Mouse (Mus musculus) layer of hippocampus, postnatal 14 days (tissue): Measurements from ENCODE around the gene 4921524J17Rik. TPM values are rescaled to one million over a fixed set of nuclear protein-coding genes. Genes with fewer than 3 reads are reported as not detected.

Experiments
- DNase-seq, 2 experiments: peaks; one replicate each; pipeline ENCODE4 v3.0.0; 2021 to 2022; ENCODE audit warnings: low spot score in 2 of 2, mixed read lengths in 1 of 2
- total RNA-seq, 2 experiments: library from RNA; stranded (reverse); gene quantifications; 2 replicates each; pipeline ENCODE4 v1.2.3; 2021

The 4921524J17Rik gene
- total RNA-seq, 2 experiments from 2014 or later = 17.9 to 25.8 TPM

DNA sequence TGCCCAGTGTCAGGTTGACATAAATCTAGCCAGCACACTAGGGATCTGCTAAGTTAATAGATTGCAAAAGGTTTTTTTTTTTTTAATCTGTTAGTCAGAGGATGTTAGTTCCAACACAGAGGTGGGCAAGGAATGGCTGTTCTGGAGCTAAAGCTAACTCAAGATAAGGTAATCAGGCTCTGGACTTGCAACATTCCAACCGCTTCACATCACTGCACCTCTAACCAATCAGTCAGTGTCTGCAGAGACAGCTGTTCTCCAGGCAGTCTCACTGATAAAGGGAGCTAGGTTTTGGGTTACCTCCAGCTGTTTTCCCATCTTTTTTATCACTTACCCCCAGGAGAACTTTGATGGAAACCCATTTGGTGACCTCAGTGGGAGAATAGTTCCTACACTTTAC lies 41.2 kb downstream of the 4921524J17Rik start:
- DNase-seq = no peak

DNA sequence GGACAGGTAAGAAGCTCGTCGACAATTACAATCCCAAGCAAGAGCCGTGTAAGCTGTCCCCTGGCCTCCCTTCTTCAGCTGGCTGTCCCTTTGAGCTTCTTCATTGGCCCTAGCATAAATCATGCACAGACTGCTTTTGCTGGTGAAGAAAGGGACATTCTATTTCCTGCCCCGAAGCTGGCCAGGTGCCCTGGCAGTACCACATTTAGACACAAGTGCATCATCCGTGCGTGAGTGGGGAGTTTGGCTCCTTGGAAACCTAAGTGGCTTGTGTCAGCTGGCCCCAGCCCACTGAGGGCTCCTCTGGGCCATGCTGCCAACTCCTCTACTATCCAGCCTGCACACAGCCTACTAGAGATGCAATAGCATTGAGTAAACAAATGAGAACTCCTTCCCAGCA lies 46.4 kb downstream of the 4921524J17Rik start, which contains the start of gene Mylk3:
Gene Mylk3, minus strand, starts transcription at position 141 of the 400 bp plus-strand sequence.
- DNase-seq = peak in 1 of 2 experiments; percentile 35

GRCm38 (mm10) chr8:85381926-85382325 lies 50.7 kb downstream of the 4921524J17Rik start:
- peak in 1 of 2 experiments; percentile 49 for DNase-seq

GRCm38 (mm10) chr8:85380824-85381209 lies 51.8 kb downstream of the 4921524J17Rik start:
- no peak for DNase-seq

GRCm38 (mm10) chr8:85380123-85380823 lies 52.4 kb downstream of the 4921524J17Rik start:
- DNase-seq = no peak

DNA sequence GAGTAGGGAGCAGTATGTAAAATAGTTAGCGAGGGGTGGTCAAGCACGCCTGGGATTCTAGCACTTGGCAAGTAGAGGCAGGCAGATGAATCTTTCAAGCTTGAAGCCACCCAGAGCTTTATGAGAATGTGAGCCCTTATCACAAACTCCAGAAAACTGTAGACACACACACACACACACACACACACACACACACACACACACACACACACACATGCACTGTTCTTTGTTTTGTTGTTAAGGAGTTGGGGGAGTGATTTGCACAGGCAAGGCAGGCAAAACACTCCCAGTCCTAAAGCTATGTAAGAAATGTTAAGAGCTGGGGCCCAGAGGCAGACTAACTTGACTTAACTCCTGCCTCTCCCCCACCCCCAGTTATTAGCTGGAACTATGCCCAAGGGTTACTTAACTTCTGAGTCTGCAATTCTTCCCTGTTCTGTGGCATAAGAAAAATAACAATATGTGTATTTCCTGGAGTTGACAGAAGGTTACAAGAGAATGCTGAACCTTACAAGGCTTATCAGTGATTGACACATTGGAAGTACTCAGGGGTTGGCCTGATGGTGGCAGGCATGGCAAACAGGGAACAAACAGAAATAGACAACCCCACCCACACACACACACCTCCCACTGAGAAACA lies 53.4 kb downstream of the 4921524J17Rik start:
- peak in 1 of 2 experiments; percentile 39 for DNase-seq

- no peak for DNase-seq
These were observed 56.1 kb downstream of the 4921524J17Rik start for GRCm38 (mm10) chr8:85376516-85376915.

DNA sequence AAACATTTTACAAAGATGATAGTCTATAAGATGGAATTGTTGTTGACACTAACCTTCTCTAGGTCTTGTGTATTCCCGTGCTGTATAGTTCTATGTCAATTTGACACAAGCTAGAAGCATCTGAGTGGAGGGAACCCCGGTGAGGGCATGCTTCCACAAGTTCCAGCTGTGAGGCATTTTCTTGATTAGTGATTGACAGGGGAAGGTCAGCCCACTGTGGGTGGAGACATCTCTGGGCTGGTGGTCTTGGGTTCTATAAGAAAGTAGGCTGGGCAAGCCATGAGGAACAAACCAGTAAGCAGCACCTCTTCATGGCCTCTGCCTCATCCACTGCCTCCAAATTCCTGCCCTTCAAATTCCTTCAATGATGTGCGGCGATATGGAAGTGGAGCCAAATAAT lies 58.3 kb downstream of the 4921524J17Rik start:
- no peak for DNase-seq

GRCm38 (mm10) chr8:85373435-85374039 lies 59.1 kb downstream of the 4921524J17Rik start:
- DNase-seq = no peak

DNA sequence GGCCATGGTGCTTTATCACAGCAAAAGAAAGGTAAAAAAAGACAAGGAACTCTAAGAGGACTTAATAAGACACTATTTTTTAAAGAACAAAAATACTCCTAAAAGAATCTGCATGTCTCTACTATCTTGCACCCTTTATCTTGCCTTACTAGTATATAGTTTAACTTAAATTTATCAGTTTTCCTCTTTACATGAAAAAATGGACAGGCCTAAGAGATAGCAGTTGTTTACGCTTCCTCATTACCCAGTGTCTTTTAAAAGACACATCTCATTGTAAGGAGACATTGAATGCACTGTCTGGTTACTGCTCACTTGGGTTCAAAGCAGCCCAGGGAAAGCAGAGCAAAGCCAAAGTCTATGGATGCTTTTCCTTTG lies 60.2 kb downstream of the 4921524J17Rik start:
- DNase-seq = no peak

GRCm38 (mm10) chr8:85371736-85372464 lies 60.7 kb downstream of the 4921524J17Rik start:
- DNase-seq = peak in 1 of 2 experiments; percentile 26

GRCm38 (mm10) chr8:85365176-85365575 lies 67.5 kb downstream of the 4921524J17Rik start:
- DNase-seq = no peak

GRCm38 (mm10) chr8:85364628-85365027 lies 68.0 kb downstream of the 4921524J17Rik start:
- no peak for DNase-seq

DNA sequence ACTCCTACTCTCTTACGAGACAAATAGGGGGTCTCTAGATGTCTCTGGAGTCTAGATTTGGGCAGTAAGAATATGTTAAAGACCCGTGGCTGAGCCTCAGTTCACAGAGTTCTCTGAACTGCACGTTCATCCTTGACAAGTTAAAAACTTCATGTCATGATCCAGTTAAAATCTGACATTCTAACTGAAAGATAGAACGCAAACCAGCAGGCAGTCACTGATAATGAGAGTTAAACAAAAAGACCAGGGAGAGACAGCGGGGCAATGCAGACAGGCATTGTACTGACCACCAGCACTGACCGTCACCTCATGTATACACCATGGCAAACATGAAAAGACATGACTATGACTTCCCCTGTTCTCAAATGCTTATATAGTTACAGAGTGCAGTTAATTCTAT lies 69.2 kb downstream of the 4921524J17Rik start:
- DNase-seq = no peak

- DNase-seq = no peak
These were observed 70.4 kb downstream of the 4921524J17Rik start for GRCm38 (mm10) chr8:85362211-85362610.

Other genes with a start within 250 kb of the 4921524J17Rik start
- not detected for gene Olfr371, start 206.8 kb downstream of the 4921524J17Rik start, total RNA-seq
- gene Orc6, start 133.2 kb downstream of the 4921524J17Rik start, total RNA-seq = 10 to 100 TPM; 35.0 to 35.3 TPM
- gene Vps35, start 133.0 kb downstream of the 4921524J17Rik start, total RNA-seq = 100 to 1,000 TPM; 135 to 142 TPM
- gene Mylk3, start 46.5 kb downstream of the 4921524J17Rik start, total RNA-seq = 1 to 10 TPM in 1 of 2 experiments, under 1 TPM in 1; 0.78 to 1.2 TPM
- gene Gpt2, start 59.7 kb upstream of the 4921524J17Rik start, total RNA-seq = 10 to 100 TPM; 80.5 to 82.4 TPM
- 100 to 1,000 TPM; 164 to 178 TPM for gene Dnaja2, start 122.5 kb upstream of the 4921524J17Rik start, total RNA-seq